Mouse (Mus musculus): ENCODE data around the gene Zfp991.
"Not testable (repeated sequence)": the region's sequence is repeated elsewhere in the genome, so short reads cannot be mapped to it uniquely, and the experiment has no call there.

The Zfp991 gene

GRCm38 (mm10) chr4:147131837-147132459 is at the start of gene Zfp991:
Gene Zfp991 (plus strand): TSS chr4:147132038.
- not testable (repeated sequence) for DNase-seq

GRCm38 (mm10) chr4:147095641-147096040 is 36.2 kb upstream of the Zfp991 start:
- DNase-seq = not testable (repeated sequence)

- not testable (repeated sequence) for DNase-seq
Measured at GRCm38 (mm10) chr4:147101666-147102626, 29.9 kb upstream of the Zfp991 start.

- DNase-seq = not testable (repeated sequence)
Measured at GRCm38 (mm10) chr4:147103814-147104213, 28.0 kb upstream of the Zfp991 start.

- not testable (repeated sequence) for DNase-seq
Measured at GRCm38 (mm10) chr4:147117839-147118238, 14.0 kb upstream of the Zfp991 start.

GRCm38 (mm10) chr4:147122286-147122685 is 9.6 kb upstream of the Zfp991 start:
- DNase-seq = not testable (repeated sequence)

GRCm38 (mm10) chr4:147123797-147124196 is 8.0 kb upstream of the Zfp991 start:
- DNase-seq = not testable (repeated sequence)

- DNase-seq = not testable (repeated sequence)
Measured at GRCm38 (mm10) chr4:147124400-147125306, 7.2 kb upstream of the Zfp991 start.

- DNase-seq = not testable (repeated sequence)
Measured at GRCm38 (mm10) chr4:147125326-147125725, 6.5 kb upstream of the Zfp991 start.

- DNase-seq = not testable (repeated sequence)
Measured at GRCm38 (mm10) chr4:147125870-147126269, 6.0 kb upstream of the Zfp991 start.

GRCm38 (mm10) chr4:147126435-147126834 is 5.4 kb upstream of the Zfp991 start:
- not testable (repeated sequence) for DNase-seq

GRCm38 (mm10) chr4:147127137-147127536 is 4.7 kb upstream of the Zfp991 start:
- DNase-seq = not testable (repeated sequence)

- not testable (repeated sequence) for DNase-seq
Measured at GRCm38 (mm10) chr4:147128152-147128551, 3.7 kb upstream of the Zfp991 start.

GRCm38 (mm10) chr4:147133596-147133995 is 1.8 kb downstream of the Zfp991 start:
- not testable (repeated sequence) for DNase-seq

- not testable (repeated sequence) for DNase-seq
Measured at GRCm38 (mm10) chr4:147141757-147142156, 9.9 kb downstream of the Zfp991 start.

- DNase-seq = not testable (repeated sequence)
Measured at GRCm38 (mm10) chr4:147165282-147165681, 33.4 kb downstream of the Zfp991 start.

GRCm38 (mm10) chr4:147170547-147170946 is 38.7 kb downstream of the Zfp991 start:
- DNase-seq = not testable (repeated sequence)

GRCm38 (mm10) chr4:147171557-147171956 is 39.7 kb downstream of the Zfp991 start:
- not testable (repeated sequence) for DNase-seq

- not testable (repeated sequence) for DNase-seq
Measured at GRCm38 (mm10) chr4:147176279-147176880, 44.5 kb downstream of the Zfp991 start.

- DNase-seq = not testable (repeated sequence)
Measured at GRCm38 (mm10) chr4:147181141-147181685, 49.4 kb downstream of the Zfp991 start.

GRCm38 (mm10) chr4:147181969-147182705 is 50.3 kb downstream of the Zfp991 start:
- not testable (repeated sequence) for DNase-seq

Data from kidney, adult 8-10 months (tissue).